Mouse (Mus musculus) neural tube, embryonic 12.5 days (tissue): Measurements from ENCODE around the gene Siglecf. TPM values are rescaled to one million over a fixed set of nuclear protein-coding genes. Genes with fewer than 3 reads are reported as not detected.

Source experiments
- ATAC-seq: fragments of 200-750 bp; cut with Nextera tagmentation; 2 replicates; pipeline ENCODE4 v1.8.0; 2017; ENCODE audit warnings: low read depth, mild to moderate bottlenecking, moderate TSS enrichment, moderate library complexity; ENCODE audit not compliant: low FRiP score
- H3K27ac ChIP-seq: fragments of 300-500 bp; sonication (generic); 2 replicates; pipeline ENCODE4 v1.5.1; 2016
- H3K27me3 ChIP-seq: fragments of 300-500 bp; sonication (generic); replicated peaks from 2 replicates; pipeline ENCODE4 v1.6.1; 2016; ENCODE audit warnings: mild to moderate bottlenecking
- H3K36me3 ChIP-seq: fragments of 300-500 bp; sonication (generic); 2 replicates; pipeline ENCODE4 v1.6.1; 2016; ENCODE audit warnings: mild to moderate bottlenecking
- H3K4me1 ChIP-seq: fragments of 300-500 bp; sonication (generic); 2 replicates; pipeline ENCODE4 v1.6.1; 2016
- H3K4me2 ChIP-seq: fragments of 300-500 bp; sonication (generic); replicated peaks from 2 replicates; pipeline ENCODE4 v1.6.1; 2016; ENCODE audit warnings: mild to moderate bottlenecking
- H3K4me3 ChIP-seq: fragments of 300-500 bp; sonication (generic); 2 replicates; pipeline ENCODE4 v1.5.1; 2016
- H3K9ac ChIP-seq: fragments of 300-500 bp; sonication (generic); 2 replicates; pipeline ENCODE4 v1.6.1; 2016; ENCODE audit warnings: mild to moderate bottlenecking
- H3K9me3 ChIP-seq: fragments of 300-500 bp; sonication (generic); 2 replicates; pipeline ENCODE4 v1.6.1; 2016; ENCODE audit warnings: mild to moderate bottlenecking
- WGBS: fragments of 180-500 bp; shearing (Covaris S2); methylation state at CpG from one replicate; pipeline ENCODE4 v1.1.7; 2016; 5-methylcytosine and 5-hydroxymethylcytosine counted together
- polyA plus RNA-seq: library from polyadenylated mRNA; unstranded; fragments of >200 nt; fragmentation: Nextera tagmentation; extraction: Ambion mirVana; gene quantifications from 2 replicates; pipeline ENCODE4 v1.2.1, GENCODE M21; 2016

The Siglecf gene
- polyA plus RNA-seq, result 0.20 and 0.26 TPM in 2 replicates

- H3K4me1 ChIP-seq, result no peaks in the 10 kb centered on the region; the same call in 1 of the 2 replicates
- no peaks in the 10 kb centered on the region for H3K36me3 ChIP-seq
- H3K27me3 ChIP-seq, result no peaks in the 10 kb centered on the region
- WGBS, result 62% methylated on average over 3 of the region's 3 CpGs
- no peak within 1 kb of the TSS for H3K27ac ChIP-seq
- no peak for ATAC-seq
- no peak within 1 kb of the TSS for H3K4me3 ChIP-seq
- no peaks in the 10 kb centered on the region for H3K9me3 ChIP-seq
- no peak within 1 kb of the TSS for H3K9ac ChIP-seq
- H3K4me2 ChIP-seq, result no peak within 1 kb of the TSS
Measured at GRCm38 (mm10) chr7:43351154-43351553, at the start of gene Siglecf. Gene Siglecf, plus strand, starts transcription at chr7:43351341.

DNA sequence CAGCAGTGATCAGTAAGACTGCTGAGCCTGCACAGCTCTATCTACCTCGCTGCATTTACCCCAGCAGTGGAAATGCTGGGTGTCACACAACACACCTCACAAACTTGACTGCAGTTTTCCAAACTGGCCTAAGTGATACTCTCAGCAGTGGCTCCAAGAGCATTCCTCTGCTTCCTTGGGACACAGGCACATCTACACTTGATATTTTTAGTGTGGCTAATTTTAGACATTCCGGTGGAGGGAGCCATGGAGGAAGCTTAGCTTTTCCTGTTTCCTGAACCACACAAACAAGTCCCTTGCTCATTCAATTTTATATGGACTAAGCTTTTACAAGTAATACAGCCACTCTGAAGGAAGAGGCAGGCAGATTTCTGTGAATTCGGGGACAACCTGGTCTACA, 45.9 kb upstream of the Siglecf start:
- Histone ChIP-seq H3K27me3 (no peaks in the 10 kb centered on the region), H3K9ac (no peak overlapping the region), H3K4me1 (peaks cover 6% of the 10 kb centered on the region; the same call in 1 of the 2 replicates), H3K27ac (no peak overlapping the region), H3K4me3 (no peak overlapping the region), H3K9me3 (no peaks in the 10 kb centered on the region), H3K4me2 (no peak overlapping the region), H3K36me3 (peaks cover 45% of the 10 kb centered on the region)
- ATAC-seq, result no peak
- WGBS, result 92% methylated on average over 3 of the region's 3 CpGs

DNA sequence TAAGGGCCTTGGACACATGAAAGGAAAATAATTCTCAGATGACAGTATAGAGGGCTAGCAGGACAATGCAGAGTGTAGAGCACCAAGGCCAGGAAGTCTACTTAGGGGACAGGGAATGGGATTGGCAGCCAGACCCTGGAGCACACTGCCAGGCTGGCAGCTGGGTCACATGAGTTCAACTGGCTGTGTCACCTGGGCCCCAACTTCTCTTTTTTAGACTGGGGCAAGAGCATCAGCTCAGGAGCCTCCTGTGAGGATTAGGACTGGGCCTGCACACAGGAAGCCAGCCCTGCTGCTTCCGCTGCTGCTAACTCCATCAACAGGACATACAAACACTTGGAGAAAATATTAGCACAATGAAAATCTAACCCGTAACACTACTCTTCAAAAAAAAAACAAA, 42.1 kb upstream of the Siglecf start:
- H3K4me2 ChIP-seq, result no peak overlapping the region
- no peaks in the 10 kb centered on the region for H3K27me3 ChIP-seq
- no peak for ATAC-seq
- no peak overlapping the region for H3K4me3 ChIP-seq
- no peaks in the 10 kb centered on the region for H3K9me3 ChIP-seq
- H3K4me1 ChIP-seq, result peaks cover 23% of the 10 kb centered on the region
- 88% methylated on average over 2 of the region's 2 CpGs for WGBS
- H3K9ac ChIP-seq, result no peak overlapping the region
- H3K36me3 ChIP-seq, result peaks cover 34% of the 10 kb centered on the region
- no peak overlapping the region for H3K27ac ChIP-seq

GRCm38 (mm10) chr7:43311632-43312031, 39.5 kb upstream of the Siglecf start:
- Histone ChIP-seq H3K4me2 (peak overlapping the region; percentile 78), H3K27ac (no peak overlapping the region), H3K4me1 (peaks cover 23% of the 10 kb centered on the region), H3K9me3 (no peaks in the 10 kb centered on the region), H3K36me3 (peaks cover 30% of the 10 kb centered on the region), H3K9ac (no peak overlapping the region), H3K4me3 (no peak overlapping the region), H3K27me3 (no peaks in the 10 kb centered on the region)
- WGBS, result 83% methylated on average over 6 of the region's 6 CpGs
- no peak for ATAC-seq

GRCm38 (mm10) chr7:43312386-43313012, 38.6 kb upstream of the Siglecf start:
- WGBS, result 1% methylated on average over 32 of the region's 32 CpGs
- Histone ChIP-seq H3K27me3 (no peaks in the 10 kb centered on the region), H3K9ac (peak overlapping the region; percentile 76), H3K4me1 (peaks cover 23% of the 10 kb centered on the region), H3K4me2 (peak overlapping the region; percentile 78), H3K36me3 (peaks cover 22% of the 10 kb centered on the region), H3K4me3 (peak overlapping the region; percentile 71), H3K27ac (peak overlapping the region; percentile 20; the same call in 1 of the 2 replicates), H3K9me3 (no peaks in the 10 kb centered on the region)
- peak; percentile 78 for ATAC-seq

GRCm38 (mm10) chr7:43313013-43313428, 38.1 kb upstream of the Siglecf start, which contains the start of gene Zfp715:
Gene Zfp715, minus strand, starts transcription at chr7:43313294.
- under 1% methylated on average over 33 of the region's 33 CpGs for WGBS
- H3K9ac ChIP-seq, result peak within 1 kb of the TSS; percentile 76
- peak within 1 kb of the TSS; percentile 71 for H3K4me3 ChIP-seq
- H3K9me3 ChIP-seq, result no peaks in the 10 kb centered on the region
- ATAC-seq, result peak; percentile 94
- H3K4me2 ChIP-seq, result peak within 1 kb of the TSS; percentile 78
- H3K27ac ChIP-seq, result peak within 1 kb of the TSS; percentile 20; the same call in 1 of the 2 replicates
- H3K27me3 ChIP-seq, result no peaks in the 10 kb centered on the region
- H3K36me3 ChIP-seq, result peaks cover 17% of the 10 kb centered on the region
- peaks cover 23% of the 10 kb centered on the region for H3K4me1 ChIP-seq

- WGBS, result 60% methylated on average over 10 of the region's 10 CpGs
- Histone ChIP-seq H3K4me1 (no peaks in the 10 kb centered on the region), H3K4me2 (no peak overlapping the region), H3K27ac (no peak overlapping the region), H3K9me3 (no peaks in the 10 kb centered on the region), H3K27me3 (no peaks in the 10 kb centered on the region), H3K4me3 (no peak overlapping the region), H3K36me3 (no peaks in the 10 kb centered on the region), H3K9ac (no peak overlapping the region)
- ATAC-seq, result no peak
Measured at GRCm38 (mm10) chr7:43326223-43326780, 24.8 kb upstream of the Siglecf start.

GRCm38 (mm10) chr7:43328101-43328500, 23.0 kb upstream of the Siglecf start:
- no peaks in the 10 kb centered on the region for H3K27me3 ChIP-seq
- 75% methylated on average over 4 of the region's 4 CpGs for whole genome bisulfite sequencing
- no peak overlapping the region for H3K27ac ChIP-seq
- H3K4me2 ChIP-seq, result no peak overlapping the region
- ATAC-seq, result no peak
- no peaks in the 10 kb centered on the region for H3K9me3 ChIP-seq
- H3K4me3 ChIP-seq, result no peak overlapping the region
- H3K9ac ChIP-seq, result no peak overlapping the region
- no peaks in the 10 kb centered on the region for H3K4me1 ChIP-seq
- H3K36me3 ChIP-seq, result no peaks in the 10 kb centered on the region

DNA sequence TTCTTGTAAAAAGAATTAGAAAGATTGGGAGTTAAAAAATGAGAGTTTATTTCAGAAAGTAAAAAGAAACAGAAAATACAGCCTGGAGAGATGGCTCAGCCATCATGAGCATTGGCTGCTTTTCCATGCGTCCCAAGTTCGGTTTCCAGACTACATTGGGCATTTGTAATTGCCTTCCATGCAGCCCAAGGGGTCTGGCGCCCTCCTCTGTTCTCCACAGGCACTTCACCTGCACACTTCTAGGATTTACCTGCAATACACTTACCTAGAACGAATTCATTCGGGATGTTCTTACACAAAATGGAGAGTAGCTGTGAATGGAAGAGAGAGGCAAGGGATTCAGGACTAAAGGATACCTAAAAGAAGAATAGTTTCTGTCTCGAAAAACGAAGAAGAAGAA, 17.9 kb upstream of the Siglecf start:
- H3K27me3 ChIP-seq, result no peaks in the 10 kb centered on the region
- H3K4me2 ChIP-seq, result no peak overlapping the region
- no peaks in the 10 kb centered on the region for H3K36me3 ChIP-seq
- H3K4me1 ChIP-seq, result no peaks in the 10 kb centered on the region
- no peak overlapping the region for H3K4me3 ChIP-seq
- ATAC-seq, result no peak
- H3K27ac ChIP-seq, result no peak overlapping the region
- WGBS, result 54% methylated on average over 5 of the region's 7 CpGs
- H3K9me3 ChIP-seq, result no peaks in the 10 kb centered on the region
- H3K9ac ChIP-seq, result no peak overlapping the region

DNA sequence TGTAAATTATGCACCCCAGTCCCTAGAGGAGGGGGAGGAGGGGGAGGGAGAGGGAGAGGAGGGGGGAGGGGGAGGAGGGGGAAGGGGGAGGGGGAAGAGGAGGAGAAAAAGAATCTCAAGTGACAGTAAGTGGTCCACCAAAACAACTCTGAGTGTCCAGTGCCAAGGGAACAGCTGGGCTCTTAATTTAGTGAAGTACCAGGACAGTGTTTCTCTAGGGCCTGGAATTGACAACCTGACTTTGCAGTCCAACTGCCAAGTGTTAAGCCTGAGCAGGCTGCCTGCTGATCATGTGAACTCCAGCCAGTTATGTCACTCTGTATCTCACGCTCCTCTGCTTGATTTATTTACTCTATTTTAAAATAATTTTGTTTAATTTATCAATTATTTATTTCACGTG, 17.2 kb upstream of the Siglecf start:
- ATAC-seq, result no peak
- H3K36me3 ChIP-seq, result no peaks in the 10 kb centered on the region
- 78% methylated on average over 2 of the region's 2 CpGs for WGBS
- H3K4me3 ChIP-seq, result no peak overlapping the region
- no peaks in the 10 kb centered on the region for H3K9me3 ChIP-seq
- no peaks in the 10 kb centered on the region for H3K27me3 ChIP-seq
- no peak overlapping the region for H3K4me2 ChIP-seq
- H3K27ac ChIP-seq, result no peak overlapping the region
- H3K9ac ChIP-seq, result no peak overlapping the region
- H3K4me1 ChIP-seq, result no peaks in the 10 kb centered on the region

DNA sequence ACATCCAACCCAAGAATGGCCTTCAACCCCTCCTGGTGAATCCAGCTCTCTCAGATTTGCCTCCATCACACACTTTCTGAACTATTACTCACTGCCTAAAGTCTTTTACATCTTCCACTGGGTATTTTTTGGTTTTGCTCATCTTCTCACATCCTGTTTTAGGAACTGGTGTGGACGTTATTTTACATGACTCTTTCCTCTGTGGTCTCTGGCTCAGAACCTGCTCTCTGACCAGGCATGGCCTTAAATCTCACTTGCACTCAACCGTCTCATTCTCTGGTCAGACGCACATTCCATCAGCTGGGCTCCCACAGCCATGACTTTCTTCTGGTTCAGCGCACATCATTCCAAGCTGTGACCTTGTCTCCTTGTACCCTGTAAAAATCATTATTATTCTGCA, 10.4 kb upstream of the Siglecf start:
- Histone ChIP-seq H3K9me3 (no peaks in the 10 kb centered on the region), H3K27me3 (no peaks in the 10 kb centered on the region), H3K27ac (no peak overlapping the region), H3K4me1 (no peaks in the 10 kb centered on the region), H3K36me3 (no peaks in the 10 kb centered on the region), H3K4me2 (no peak overlapping the region), H3K4me3 (no peak overlapping the region), H3K9ac (no peak overlapping the region)
- no peak for ATAC-seq
- WGBS, result 77% methylated on average over 4 of the region's 4 CpGs

- no peak for ATAC-seq
- H3K36me3 ChIP-seq, result no peaks in the 10 kb centered on the region
- H3K27me3 ChIP-seq, result no peaks in the 10 kb centered on the region
- H3K4me1 ChIP-seq, result no peaks in the 10 kb centered on the region
- no peak overlapping the region for H3K4me3 ChIP-seq
- no peak overlapping the region for H3K9ac ChIP-seq
- no peak overlapping the region for H3K27ac ChIP-seq
- 80% methylated on average over 5 of the region's 5 CpGs for whole genome bisulfite sequencing
- no peaks in the 10 kb centered on the region for H3K9me3 ChIP-seq
- no peak overlapping the region for H3K4me2 ChIP-seq
Measured at GRCm38 (mm10) chr7:43343191-43343590, 8.0 kb upstream of the Siglecf start.

- H3K9ac ChIP-seq, result no peak overlapping the region
- no peak overlapping the region for H3K4me2 ChIP-seq
- no peak overlapping the region for H3K27ac ChIP-seq
- H3K36me3 ChIP-seq, result no peaks in the 10 kb centered on the region
- H3K4me1 ChIP-seq, result no peaks in the 10 kb centered on the region
- WGBS, result 73% methylated on average over 2 of the region's 2 CpGs
- no peak overlapping the region for H3K4me3 ChIP-seq
- ATAC-seq, result no peak
- H3K9me3 ChIP-seq, result no peaks in the 10 kb centered on the region
- no peaks in the 10 kb centered on the region for H3K27me3 ChIP-seq
Measured at GRCm38 (mm10) chr7:43344020-43344419, 7.1 kb upstream of the Siglecf start.
